Mouse (Mus musculus) forebrain, embryonic 13.5 days (tissue): ENCODE measurements around the gene Zp1. TPM values are rescaled to one million over a fixed set of nuclear protein-coding genes. Genes with fewer than 3 reads are reported as not detected.
A peak's percentile ranks its signal among the peaks of the same experiment; 100 is the strongest.

Experiments
- ATAC-seq: fragments of 200-750 bp; cut with Nextera tagmentation; 2 replicates; pipeline ENCODE4 v1.8.0; 2017
- H3K27ac ChIP-seq: fragments of 300-500 bp; sonication (generic); 2 replicates; pipeline ENCODE4 v1.5.1; 2015; ENCODE audit warnings: inconsistent platforms, mild to moderate bottlenecking, moderate library complexity
- H3K27me3 ChIP-seq: fragments of 300-500 bp; sonication (generic); 2 replicates; pipeline ENCODE4 v1.6.1; 2015; ENCODE audit warnings: mild to moderate bottlenecking, inconsistent platforms
- H3K36me3 ChIP-seq: fragments of 300-500 bp; sonication (generic); 2 replicates; pipeline ENCODE4 v1.6.1; 2015; ENCODE audit warnings: mild to moderate bottlenecking, inconsistent platforms; ENCODE audit not compliant: poor library complexity, severe bottlenecking
- H3K4me1 ChIP-seq: fragments of 300-500 bp; sonication (generic); 2 replicates; pipeline ENCODE4 v1.6.1; 2015; ENCODE audit warnings: inconsistent platforms
- H3K4me2 ChIP-seq: fragments of 300-500 bp; sonication (generic); 2 replicates; pipeline ENCODE4 v1.6.1; 2015; ENCODE audit warnings: inconsistent platforms, mild to moderate bottlenecking, moderate library complexity
- H3K4me3 ChIP-seq: fragments of 300-500 bp; sonication (generic); 2 replicates; pipeline ENCODE4 v1.5.1; 2015; ENCODE audit warnings: mild to moderate bottlenecking, inconsistent platforms
- H3K9ac ChIP-seq: fragments of 300-500 bp; sonication (generic); 2 replicates; pipeline ENCODE4 v1.6.1; 2015; ENCODE audit warnings: mild to moderate bottlenecking, inconsistent platforms
- H3K9me3 ChIP-seq: fragments of 300-500 bp; sonication (generic); replicated peaks from 2 replicates; pipeline ENCODE4 v1.6.1; 2016; ENCODE audit warnings: inconsistent platforms
- WGBS: fragments of 180-500 bp; shearing (Covaris S2); methylation state at CpG from one replicate; pipeline ENCODE4 v1.1.7; 2015; 5-methylcytosine and 5-hydroxymethylcytosine counted together
- polyA plus RNA-seq: library from polyadenylated mRNA; unstranded; fragments of >200 nt; fragmentation: Nextera tagmentation; extraction: Ambion mirVana; gene quantifications from 2 replicates; pipeline ENCODE4 v1.2.1, GENCODE M21; 2015

Zp1 gene
- polyA plus RNA-seq, 1 experiment from 2014 or later: not detected

- Histone ChIP-seq H3K27me3 (no peaks in the 10 kb centered on the region), H3K9ac (no peak overlapping the region), H3K9me3 (no peaks in the 10 kb centered on the region), H3K4me3 (no peak overlapping the region), H3K4me2 (no peak overlapping the region), H3K36me3 (no peaks in the 10 kb centered on the region), H3K4me1 (no peaks in the 10 kb centered on the region), H3K27ac (no peak overlapping the region)
- ATAC-seq: peak; percentile 43; the same call in 1 of the 2 replicates
- 90% methylated on average over 10 of the region's 10 CpGs for WGBS
Observed at GRCm38 (mm10) chr19:10918321-10918991, 2.0 kb downstream of the Zp1 start.

DNA sequence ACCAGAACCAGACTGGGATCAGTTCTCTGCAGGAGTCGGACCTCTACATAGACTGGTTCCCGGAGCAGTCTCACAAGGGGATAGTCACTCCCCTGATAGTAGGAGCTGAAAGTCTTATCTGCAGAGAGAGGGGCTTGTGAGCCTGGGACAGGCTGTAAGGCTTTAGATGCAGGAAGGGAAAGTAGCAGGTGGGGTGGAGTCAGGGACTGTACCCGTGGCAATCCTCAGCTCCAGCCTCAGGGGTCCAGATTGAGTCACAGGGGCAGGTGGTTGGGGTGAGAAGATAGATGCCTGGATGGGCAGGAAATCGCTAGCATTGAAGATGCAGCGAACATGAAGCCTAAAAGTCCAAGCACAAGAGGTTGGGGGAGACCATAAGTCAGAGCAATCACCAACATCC lies 3.9 kb downstream of the Zp1 start:
- Histone ChIP-seq H3K27ac (no peak overlapping the region), H3K36me3 (no peaks in the 10 kb centered on the region), H3K27me3 (no peaks in the 10 kb centered on the region), H3K4me2 (no peak overlapping the region), H3K9ac (no peak overlapping the region), H3K4me1 (no peaks in the 10 kb centered on the region), H3K9me3 (no peaks in the 10 kb centered on the region), H3K4me3 (no peak overlapping the region)
- 75% methylated on average over 5 of the region's 5 CpGs for WGBS
- ATAC-seq: no peak

- H3K27me3 ChIP-seq: no peaks in the 10 kb centered on the region
- H3K36me3 ChIP-seq: no peaks in the 10 kb centered on the region
- no peak overlapping the region for H3K4me3 ChIP-seq
- no peak overlapping the region for H3K4me2 ChIP-seq
- no peak overlapping the region for H3K9ac ChIP-seq
- no peaks in the 10 kb centered on the region for H3K4me1 ChIP-seq
- H3K9me3 ChIP-seq: no peaks in the 10 kb centered on the region
- ATAC-seq: no peak
- no peak overlapping the region for H3K27ac ChIP-seq
- 79% methylated on average over 2 of the region's 2 CpGs for WGBS
Observed at GRCm38 (mm10) chr19:10914870-10915269, 5.6 kb downstream of the Zp1 start.

DNA sequence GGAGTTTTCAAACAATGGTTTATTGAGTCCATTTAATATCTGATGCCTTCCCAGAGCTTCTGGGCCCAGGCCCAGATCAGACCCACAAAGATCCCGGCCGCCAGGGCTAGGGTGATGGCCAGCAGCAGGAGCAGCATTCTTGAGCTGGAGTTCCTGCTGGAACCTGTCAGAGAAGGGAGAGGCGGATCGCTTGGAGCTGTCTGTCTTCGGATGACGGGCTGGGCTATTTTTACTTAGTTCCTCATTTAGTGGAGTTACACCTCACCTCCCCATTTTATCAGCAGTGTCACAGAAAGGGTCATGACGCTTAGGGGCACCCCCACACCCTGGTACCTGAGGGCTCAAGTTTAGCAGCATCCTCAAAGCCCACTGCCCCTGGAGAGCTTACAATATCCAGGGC lies 6.1 kb downstream of the Zp1 start:
- no peak overlapping the region for H3K27ac ChIP-seq
- 83% methylated on average over 7 of the region's 7 CpGs for WGBS
- no peaks in the 10 kb centered on the region for H3K27me3 ChIP-seq
- H3K36me3 ChIP-seq: no peaks in the 10 kb centered on the region
- H3K4me2 ChIP-seq: no peak overlapping the region
- no peak for ATAC-seq
- H3K4me3 ChIP-seq: no peak overlapping the region
- no peak overlapping the region for H3K9ac ChIP-seq
- no peaks in the 10 kb centered on the region for H3K4me1 ChIP-seq
- no peaks in the 10 kb centered on the region for H3K9me3 ChIP-seq

GRCm38 (mm10) chr19:10909087-10909721 lies 11.2 kb downstream of the Zp1 start:
- Histone ChIP-seq H3K27ac (no peak overlapping the region), H3K27me3 (no peaks in the 10 kb centered on the region), H3K36me3 (peaks cover 44% of the 10 kb centered on the region), H3K4me2 (no peak overlapping the region), H3K9me3 (no peaks in the 10 kb centered on the region), H3K9ac (no peak overlapping the region), H3K4me1 (no peaks in the 10 kb centered on the region), H3K4me3 (no peak overlapping the region)
- ATAC-seq: no peak
- 94% methylated on average over 6 of the region's 6 CpGs for WGBS

- H3K27me3 ChIP-seq: no peaks in the 10 kb centered on the region
- peaks cover 57% of the 10 kb centered on the region for H3K36me3 ChIP-seq
- peak; percentile 53 for ATAC-seq
Observed at GRCm38 (mm10) chr19:10907891-10908290, 12.5 kb downstream of the Zp1 start.

GRCm38 (mm10) chr19:10905728-10906000 lies 14.8 kb downstream of the Zp1 start:
- H3K27me3 ChIP-seq: no peaks in the 10 kb centered on the region
- ATAC-seq: no peak
- H3K9me3 ChIP-seq: no peaks in the 10 kb centered on the region
- H3K4me2 ChIP-seq: no peak overlapping the region
- no peaks in the 10 kb centered on the region for H3K4me1 ChIP-seq
- no peak overlapping the region for H3K9ac ChIP-seq
- no peak overlapping the region for H3K4me3 ChIP-seq
- 89% methylated on average over 5 of the region's 5 CpGs for WGBS
- no peak overlapping the region for H3K27ac ChIP-seq
- H3K36me3 ChIP-seq: peaks cover 79% of the 10 kb centered on the region

More at GRCm38 (mm10) chr19:10907891-10908290, 12.5 kb downstream of the Zp1 start:
- Histone ChIP-seq H3K4me3 (no peak overlapping the region), H3K9me3 (no peaks in the 10 kb centered on the region), H3K4me2 (no peak overlapping the region), H3K9ac (no peak overlapping the region), H3K4me1 (no peaks in the 10 kb centered on the region), H3K27ac (no peak overlapping the region)
- WGBS: 62% methylated on average over 3 of the region's 3 CpGs

- Histone ChIP-seq H3K27me3 (no peaks in the 10 kb centered on the region), H3K4me1 (no peaks in the 10 kb centered on the region), H3K4me3 (no peak overlapping the region), H3K36me3 (peaks cover 85% of the 10 kb centered on the region), H3K4me2 (no peak overlapping the region), H3K9ac (no peak overlapping the region), H3K9me3 (no peaks in the 10 kb centered on the region), H3K27ac (no peak overlapping the region)
- WGBS: 66% methylated on average over 7 of the region's 7 CpGs
- ATAC-seq: peak; percentile 46; the same call in 1 of the 2 replicates
Observed at GRCm38 (mm10) chr19:10904927-10905727, 15.3 kb downstream of the Zp1 start.

DNA sequence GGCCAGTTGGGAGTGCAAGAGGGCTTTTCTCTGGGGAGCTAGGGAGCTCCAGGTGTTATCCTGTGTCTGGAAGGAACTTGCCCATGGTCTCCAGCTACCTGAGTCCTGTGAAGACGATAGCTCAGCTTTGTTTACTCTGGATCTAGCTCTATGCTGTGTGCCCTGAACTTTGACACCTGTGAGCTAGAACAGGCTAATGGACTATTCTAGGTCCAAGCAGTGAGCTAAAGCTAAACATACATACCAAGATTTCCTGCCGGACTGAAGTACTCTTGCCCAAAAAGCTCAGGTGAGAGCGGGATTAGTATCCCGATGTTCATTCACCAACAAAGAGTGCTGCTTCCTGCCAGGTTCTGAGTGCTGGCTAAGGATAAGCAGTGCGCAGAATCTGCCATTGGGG lies 15.9 kb downstream of the Zp1 start:
- Histone ChIP-seq H3K4me3 (no peak overlapping the region), H3K27me3 (no peaks in the 10 kb centered on the region), H3K27ac (no peak overlapping the region), H3K4me1 (no peaks in the 10 kb centered on the region), H3K36me3 (peaks cover 91% of the 10 kb centered on the region), H3K4me2 (no peak overlapping the region), H3K9me3 (no peaks in the 10 kb centered on the region), H3K9ac (no peak overlapping the region)
- no peak for ATAC-seq
- WGBS: 94% methylated on average over 5 of the region's 5 CpGs

- no peak for ATAC-seq
- Histone ChIP-seq H3K27me3 (no peaks in the 10 kb centered on the region), H3K9ac (no peak overlapping the region), H3K9me3 (no peaks in the 10 kb centered on the region), H3K4me3 (no peak overlapping the region), H3K36me3 (peaks cover 90% of the 10 kb centered on the region), H3K27ac (no peak overlapping the region), H3K4me2 (no peak overlapping the region), H3K4me1 (peaks cover 15% of the 10 kb centered on the region)
- WGBS: 93% methylated on average over 5 of the region's 5 CpGs
Observed at GRCm38 (mm10) chr19:10901046-10901445, 19.4 kb downstream of the Zp1 start.

DNA sequence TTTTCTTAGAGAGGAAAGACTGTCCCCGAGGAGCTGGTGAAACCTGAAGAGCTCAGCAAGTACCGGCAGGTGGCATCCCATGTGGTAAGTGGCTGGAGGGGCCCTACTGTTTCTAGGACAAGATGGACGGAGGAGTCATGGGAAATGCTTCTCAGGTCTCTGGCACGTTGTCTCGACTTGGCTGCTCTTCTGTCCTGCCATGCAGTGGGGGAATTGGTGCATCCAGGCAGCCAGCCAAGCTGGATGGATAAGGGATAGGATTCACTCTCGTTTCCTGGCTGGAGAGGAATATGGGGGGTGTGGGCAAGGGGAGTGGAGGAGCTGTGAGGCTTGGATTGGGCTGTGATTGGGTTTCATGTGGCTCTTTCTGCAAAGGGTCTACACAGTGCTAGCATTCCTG lies 20.1 kb downstream of the Zp1 start:
- H3K9ac ChIP-seq: no peak overlapping the region
- WGBS: 84% methylated on average over 6 of the region's 6 CpGs
- peaks cover 82% of the 10 kb centered on the region for H3K36me3 ChIP-seq
- no peak overlapping the region for H3K4me3 ChIP-seq
- peaks cover 19% of the 10 kb centered on the region for H3K4me1 ChIP-seq
- H3K4me2 ChIP-seq: no peak overlapping the region
- H3K27me3 ChIP-seq: no peaks in the 10 kb centered on the region
- H3K9me3 ChIP-seq: no peaks in the 10 kb centered on the region
- no peak overlapping the region for H3K27ac ChIP-seq
- ATAC-seq: no peak

DNA sequence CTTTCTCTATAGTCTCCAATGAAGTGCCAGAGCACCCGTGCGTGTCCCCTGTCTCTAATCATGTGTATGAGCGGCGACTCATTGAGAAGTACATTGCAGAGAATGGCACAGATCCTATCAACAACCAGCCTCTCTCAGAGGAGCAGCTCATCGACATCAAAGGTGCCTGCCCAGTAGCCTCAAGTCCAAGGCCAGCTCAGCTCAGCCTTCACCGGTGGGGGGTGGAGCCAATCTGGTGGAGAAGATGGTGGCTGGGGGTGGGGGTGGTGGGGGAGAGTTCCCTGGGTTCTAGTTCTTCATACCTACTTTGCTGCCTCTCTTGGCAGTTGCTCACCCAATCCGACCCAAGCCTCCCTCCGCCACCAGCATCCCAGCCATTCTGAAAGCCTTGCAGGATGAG lies 22.9 kb downstream of the Zp1 start:
- peaks cover 23% of the 10 kb centered on the region for H3K4me1 ChIP-seq
- 88% methylated on average over 8 of the region's 8 CpGs for WGBS
- H3K27ac ChIP-seq: no peak overlapping the region
- peaks cover 54% of the 10 kb centered on the region for H3K36me3 ChIP-seq
- H3K4me2 ChIP-seq: no peak overlapping the region; the same call in 1 of the 2 replicates
- H3K4me3 ChIP-seq: no peak overlapping the region
- no peaks in the 10 kb centered on the region for H3K9me3 ChIP-seq
- ATAC-seq: no peak
- no peak overlapping the region for H3K9ac ChIP-seq
- no peaks in the 10 kb centered on the region for H3K27me3 ChIP-seq
